Mouse (Mus musculus) testis, adult 2 months (tissue): ENCODE results near the gene Cadps. TPM values are rescaled to one million over a fixed set of nuclear protein-coding genes. Genes with fewer than 3 reads are reported as not detected.

Experiments
- H3K27ac ChIP-seq: fragments of 200-500 bp; 2 replicates; pipeline ENCODE4 v1.5.1; 2012; ENCODE audit warnings: low read depth, low read length; ENCODE audit not compliant: control insufficient read depth, insufficient read depth
- H3K27me3 ChIP-seq: fragments of 200-500 bp; 2 replicates; pipeline ENCODE4 v1.6.1; 2012; ENCODE audit warnings: mild to moderate bottlenecking, low read length, moderate library complexity; ENCODE audit not compliant: control insufficient read depth, insufficient read depth
- H3K36me3 ChIP-seq: fragments of 200-500 bp; 2 replicates; pipeline ENCODE4 v1.6.1; 2012; ENCODE audit warnings: mild to moderate bottlenecking, low read length; ENCODE audit not compliant: control insufficient read depth, insufficient read depth
- H3K4me1 ChIP-seq: fragments of 200-500 bp; 2 replicates; pipeline ENCODE4 v1.6.1; 2012; ENCODE audit warnings: low read length; ENCODE audit not compliant: control insufficient read depth, insufficient read depth
- H3K4me3 ChIP-seq: fragments of 200-500 bp; 2 replicates; pipeline ENCODE4 v1.5.1; 2012; ENCODE audit warnings: low read depth, mild to moderate bottlenecking, low read length, moderate library complexity, mixed read lengths; ENCODE audit not compliant: control insufficient read depth
- CTCF ChIP-seq: fragments of 200-500 bp; IDR thresholded peaks from 2 replicates; pipeline ENCODE4 v1.5.1; 2012; ENCODE audit warnings: low read depth, mild to moderate bottlenecking, inconsistent platforms, low read length, moderate library complexity; ENCODE audit not compliant: control insufficient read depth, insufficient read depth, insufficient replicate concordance
- POLR2A ChIP-seq: fragments of 200-500 bp; IDR thresholded peaks from 2 replicates; pipeline ENCODE4 v1.6.1; 2012; ENCODE audit warnings: low read depth, mild to moderate bottlenecking, inconsistent platforms, low read length, moderate library complexity; ENCODE audit not compliant: control insufficient read depth
- polyA plus RNA-seq: library from polyadenylated mRNA; depleted of rRNA; stranded (reverse); fragments of >200 nt; gene quantifications from 2 replicates; pipeline ENCODE4 v1.2.3, GENCODE M21; 2012

Gene Cadps
- polyA plus RNA-seq, 1 experiment: 1.5 TPM

DNA sequence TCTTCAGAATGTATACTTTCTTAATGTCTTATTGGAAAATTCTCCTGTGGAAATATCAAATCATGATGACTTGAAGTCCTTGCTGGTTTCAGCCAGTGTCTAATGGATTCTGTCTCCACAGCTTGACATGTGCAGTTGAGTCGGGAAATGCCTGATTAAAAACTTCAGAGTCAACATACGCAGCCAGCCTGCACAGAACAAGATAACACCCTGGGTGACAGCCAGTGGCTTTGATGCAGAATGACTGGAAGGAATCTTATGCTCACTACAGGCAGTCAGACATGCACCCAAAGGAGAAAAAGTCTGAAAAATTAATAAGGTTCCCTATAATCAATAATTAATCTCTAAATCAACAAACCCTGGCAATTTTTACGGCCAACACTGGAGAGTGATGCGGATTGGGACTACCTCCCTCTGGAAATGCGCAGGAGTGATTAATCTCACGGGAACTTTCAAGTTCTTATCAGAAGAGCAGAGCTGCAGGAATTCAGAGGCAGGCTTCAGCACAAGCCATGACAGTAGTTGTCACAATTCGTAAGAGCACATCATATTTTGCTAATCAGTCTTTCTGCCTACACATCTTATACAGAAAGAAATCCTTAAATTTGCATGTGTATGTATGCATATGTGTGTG, 185.6 kb downstream of the Cadps start:
- Histone ChIP-seq H3K27ac (no peak overlapping the region), H3K4me3 (no peak overlapping the region), H3K36me3 (no peaks in the 10 kb centered on the region), H3K4me1 (no peaks in the 10 kb centered on the region), H3K27me3 (no peaks in the 10 kb centered on the region)
- no peak for TF ChIP-seq CTCF
- no peak for TF ChIP-seq POLR2A

- no peak overlapping the region for H3K4me3 ChIP-seq
- TF ChIP-seq POLR2A: no peak
- no peak for TF ChIP-seq CTCF
- no peaks in the 10 kb centered on the region for H3K27me3 ChIP-seq
- no peaks in the 10 kb centered on the region for H3K36me3 ChIP-seq
- H3K4me1 ChIP-seq: no peaks in the 10 kb centered on the region
- no peak overlapping the region for H3K27ac ChIP-seq
Measured at GRCm38 (mm10) chr14:12624256-12625130, 198.4 kb downstream of the Cadps start.

DNA sequence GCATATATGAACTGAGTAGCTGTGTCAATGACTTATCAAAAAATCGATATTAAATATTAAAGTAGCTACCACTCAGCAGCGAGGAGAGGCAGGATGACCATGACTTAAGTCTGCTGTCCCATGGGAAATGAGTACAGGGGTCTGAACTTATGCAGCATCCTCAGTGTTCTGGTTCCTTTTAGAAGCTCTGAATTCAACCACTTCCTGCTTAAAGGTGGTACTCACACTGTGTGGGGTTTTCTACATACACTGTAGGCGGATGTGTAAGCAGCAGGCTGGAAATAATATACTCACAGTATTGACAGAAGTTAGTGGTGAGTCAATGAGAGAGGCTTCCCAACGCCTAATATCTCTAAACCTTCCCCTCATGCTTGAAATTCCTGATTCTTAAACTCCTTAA, 215.9 kb downstream of the Cadps start:
- no peak overlapping the region for H3K4me3 ChIP-seq
- H3K36me3 ChIP-seq: no peaks in the 10 kb centered on the region
- TF ChIP-seq POLR2A (no peak), CTCF (no peak)
- no peak overlapping the region for H3K27ac ChIP-seq
- H3K4me1 ChIP-seq: no peaks in the 10 kb centered on the region
- no peaks in the 10 kb centered on the region for H3K27me3 ChIP-seq

GRCm38 (mm10) chr14:12606202-12606601, 216.7 kb downstream of the Cadps start:
- TF ChIP-seq CTCF (no peak), POLR2A (no peak)
- Histone ChIP-seq H3K27me3 (no peaks in the 10 kb centered on the region), H3K36me3 (no peaks in the 10 kb centered on the region)

DNA sequence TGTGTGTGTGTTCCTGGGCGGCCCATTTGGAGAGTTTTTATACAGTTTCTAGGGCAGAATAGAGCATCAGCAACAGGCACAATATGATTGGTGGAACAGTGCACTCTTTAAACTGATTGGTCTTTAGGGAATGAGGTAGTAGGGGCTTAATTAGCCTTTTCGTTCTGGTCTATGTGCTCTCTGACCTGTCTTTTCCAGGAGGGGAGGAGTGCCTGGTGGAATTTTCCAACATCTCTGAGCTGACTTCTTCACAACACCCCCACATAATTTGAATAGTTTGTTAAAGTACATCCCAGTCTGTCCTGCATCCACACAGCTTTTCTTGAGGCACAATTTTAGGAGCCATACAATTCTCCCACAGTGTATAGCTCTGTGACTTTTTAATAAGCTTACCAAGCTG, 220.8 kb downstream of the Cadps start:
- no peak overlapping the region for H3K4me3 ChIP-seq
- no peaks in the 10 kb centered on the region for H3K36me3 ChIP-seq
- H3K27ac ChIP-seq: no peak overlapping the region
- H3K4me1 ChIP-seq: no peaks in the 10 kb centered on the region
- TF ChIP-seq CTCF (no peak), POLR2A (no peak)
- H3K27me3 ChIP-seq: no peaks in the 10 kb centered on the region

More at GRCm38 (mm10) chr14:12606202-12606601, 216.7 kb downstream of the Cadps start:
- H3K4me1 ChIP-seq: no peaks in the 10 kb centered on the region
- H3K27ac ChIP-seq: no peak overlapping the region
- no peak overlapping the region for H3K4me3 ChIP-seq

- Histone ChIP-seq H3K27ac (no peak overlapping the region), H3K27me3 (no peaks in the 10 kb centered on the region), H3K36me3 (no peaks in the 10 kb centered on the region), H3K4me1 (no peaks in the 10 kb centered on the region), H3K4me3 (no peak overlapping the region)
- TF ChIP-seq CTCF: no peak
- TF ChIP-seq POLR2A: no peak
Measured at GRCm38 (mm10) chr14:12595326-12595725, 227.6 kb downstream of the Cadps start.

- H3K4me1 ChIP-seq: no peaks in the 10 kb centered on the region
- H3K27ac ChIP-seq: no peak overlapping the region
- no peaks in the 10 kb centered on the region for H3K27me3 ChIP-seq
- H3K36me3 ChIP-seq: no peaks in the 10 kb centered on the region
- H3K4me3 ChIP-seq: no peak overlapping the region
- TF ChIP-seq POLR2A (no peak), CTCF (no peak)
Measured at GRCm38 (mm10) chr14:12592472-12593075, 230.3 kb downstream of the Cadps start.
